Mouse (Mus musculus) embryo, embryonic 10.5 days (tissue): ENCODE data around the gene Tcap.

Source experiments
- DNase-seq: peaks from one replicate; pipeline ENCODE4 v3.0.0-alpha.2; 2015; ENCODE audit warnings: low spot score

The Tcap gene

GRCm38 (mm10) chr11:98412797-98413301 is 29.2 kb downstream of the Tcap start:
- peak; percentile 70 for DNase-seq

GRCm38 (mm10) chr11:98413731-98414130 is 30.1 kb downstream of the Tcap start:
- DNase-seq: no peak

GRCm38 (mm10) chr11:98414162-98414561 is 30.6 kb downstream of the Tcap start:
- DNase-seq: no peak

GRCm38 (mm10) chr11:98417074-98417473 is 33.5 kb downstream of the Tcap start:
- no peak for DNase-seq

GRCm38 (mm10) chr11:98418273-98418672 is 34.7 kb downstream of the Tcap start:
- DNase-seq: no peak

GRCm38 (mm10) chr11:98418939-98419547 is 35.4 kb downstream of the Tcap start:
- DNase-seq: no peak

GRCm38 (mm10) chr11:98426592-98426991 is 43.0 kb downstream of the Tcap start:
- no peak for DNase-seq

- no peak for DNase-seq
These were observed 44.8 kb downstream of the Tcap start for GRCm38 (mm10) chr11:98428436-98428835.

- no peak for DNase-seq
These were observed 48.3 kb downstream of the Tcap start for GRCm38 (mm10) chr11:98431743-98432502.
